Mouse (Mus musculus): Measurements from ENCODE around the gene Kcnk1. TPM values are rescaled to one million over a fixed set of nuclear protein-coding genes. Genes with fewer than 3 reads are reported as not detected.

The Kcnk1 gene
- 1 to 10 TPM; 1.4 to 4.6 TPM for total RNA-seq (2021)
- long read RNA-seq, experiment 1, partial matches to known transcripts: 0 of 1 reads
- long read RNA-seq, experiment 1, other reads (novel, unspliced or antisense): 0 of 1 reads
- long read RNA-seq, experiment 2, transcript Kcnk1-201 (3 exons, 2,235 nt): major isoform, 8 of 10 reads
- long read RNA-seq, experiment 2, partial matches to known transcripts: 1 of 10 reads
- long read RNA-seq, experiment 2, other reads (novel, unspliced or antisense): 0 of 10 reads

- no peak for DNase-seq (ENCODE audit: low spot score in 2 of 2)
These were observed at the start of gene Kcnk1 for GRCm38 (mm10) chr8:125995101-125995986. Gene Kcnk1, plus strand, starts transcription at chr8:125995170.

- DNase-seq (ENCODE audit: low spot score in 2 of 2): no peak
These were observed 46.2 kb upstream of the Kcnk1 start for GRCm38 (mm10) chr8:125948696-125949308.

GRCm38 (mm10) chr8:125950007-125950940, 44.7 kb upstream of the Kcnk1 start:
- peak; percentile 17 to 68 for DNase-seq (ENCODE audit: low spot score in 2 of 2)

- DNase-seq (ENCODE audit: low spot score in 2 of 2): no peak
These were observed 39.3 kb upstream of the Kcnk1 start for GRCm38 (mm10) chr8:125955671-125956070.

GRCm38 (mm10) chr8:125956796-125957195, 38.2 kb upstream of the Kcnk1 start:
- no peak for DNase-seq (ENCODE audit: low spot score in 2 of 2)

GRCm38 (mm10) chr8:125957226-125957993, 37.6 kb upstream of the Kcnk1 start:
- DNase-seq (ENCODE audit: low spot score in 2 of 2): no peak

- no peak for DNase-seq (ENCODE audit: low spot score in 2 of 2)
These were observed 37.0 kb upstream of the Kcnk1 start for GRCm38 (mm10) chr8:125957994-125958368.

GRCm38 (mm10) chr8:125959363-125959771, 35.6 kb upstream of the Kcnk1 start:
- DNase-seq (ENCODE audit: low spot score in 2 of 2): no peak

- DNase-seq (ENCODE audit: low spot score in 2 of 2): no peak
These were observed 34.9 kb upstream of the Kcnk1 start for GRCm38 (mm10) chr8:125960037-125960436.

GRCm38 (mm10) chr8:125961790-125962189, 33.2 kb upstream of the Kcnk1 start:
- no peak for DNase-seq (ENCODE audit: low spot score in 2 of 2)

- no peak for DNase-seq (ENCODE audit: low spot score in 2 of 2)
These were observed 31.2 kb upstream of the Kcnk1 start for GRCm38 (mm10) chr8:125963807-125964211.

- DNase-seq (ENCODE audit: low spot score in 2 of 2): no peak
These were observed 23.6 kb upstream of the Kcnk1 start for GRCm38 (mm10) chr8:125971336-125971735.

- no peak for DNase-seq (ENCODE audit: low spot score in 2 of 2)
These were observed 19.0 kb upstream of the Kcnk1 start for GRCm38 (mm10) chr8:125975981-125976380.

- DNase-seq (ENCODE audit: low spot score in 2 of 2): no peak
These were observed 14.1 kb upstream of the Kcnk1 start for GRCm38 (mm10) chr8:125980826-125981225.

- DNase-seq (ENCODE audit: low spot score in 2 of 2): no peak
These were observed 11.5 kb upstream of the Kcnk1 start for GRCm38 (mm10) chr8:125983515-125983914.

GRCm38 (mm10) chr8:125984140-125984539, 10.8 kb upstream of the Kcnk1 start:
- no peak for DNase-seq (ENCODE audit: low spot score in 2 of 2)

GRCm38 (mm10) chr8:125985364-125985763, 9.6 kb upstream of the Kcnk1 start:
- DNase-seq (ENCODE audit: low spot score in 2 of 2): no peak

- no peak for DNase-seq (ENCODE audit: low spot score in 2 of 2)
These were observed 7.9 kb upstream of the Kcnk1 start for GRCm38 (mm10) chr8:125986999-125987589.

- DNase-seq (ENCODE audit: low spot score in 2 of 2): no peak
These were observed 7.0 kb upstream of the Kcnk1 start for GRCm38 (mm10) chr8:125987996-125988395.

- DNase-seq (ENCODE audit: low spot score in 2 of 2): no peak
These were observed 1.3 kb upstream of the Kcnk1 start for GRCm38 (mm10) chr8:125993636-125994035.
